In the genomic region with DNA sequence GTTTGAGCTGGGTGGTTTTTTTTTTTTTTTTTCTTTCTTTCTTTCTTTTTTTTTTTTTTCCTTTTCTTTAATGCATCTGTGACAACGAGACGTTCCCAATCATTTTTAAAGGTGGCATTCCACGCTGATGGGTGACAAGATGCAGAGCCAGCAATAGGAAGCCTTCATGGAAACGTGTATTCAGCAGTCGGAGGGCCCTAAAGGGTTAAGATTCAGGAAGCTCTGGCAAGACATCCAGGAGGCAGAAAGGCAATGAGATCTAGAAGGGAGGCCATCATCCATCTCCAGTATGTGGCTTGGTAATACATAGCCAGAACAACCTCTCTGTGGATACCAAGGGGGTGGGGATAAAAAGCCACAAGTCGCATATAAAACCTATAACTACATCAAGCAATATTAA, we compare ENCODE assay signal across 9 mouse cellular contexts.
DNase-seq lines count a peak whose midpoint lies in the region; ATAC-seq and TF ChIP-seq lines count a peak whose summit lies in the region.
"Had no signal": no experiment of that assay in that cellular context is flagged by ENCODE, and none has a peak within 500 bp of the region (broad histone marks: within the 10 kb centered on the region; RNA-seq: fewer than 3 reads in every experiment).

No protein-coding gene starts in this region.

- TF ChIP-seq CTCF in hindbrain, postnatal 0 days (IDR thresholded peaks at IDR 0.05; ENCODE audit: low read depth): no peak

- no peak overlapping the region for H3K27ac ChIP-seq in kidney, embryonic 16.5 days (ENCODE audit: low read length)
- H3K27ac ChIP-seq in hindbrain, postnatal 0 days: peak overlapping the region; percentile 98
- peak overlapping the region; percentile 98 for H3K27ac ChIP-seq in neural tube, embryonic 11.5 days (ENCODE audit: low read depth, low read length)

- DNase-seq in kidney, postnatal 25 days: no peak
- peak; percentile 72 for DNase-seq in embryo, embryonic 10 days (ENCODE audit: low spot score)
- peak; percentile 77 for DNase-seq in hindbrain, postnatal 0 days (ENCODE audit: low spot score)
- DNase-seq in neural tube, embryonic 11.5 days (ENCODE audit: low spot score): no peak
- no peak for DNase-seq in urinary bladder, postnatal 14 days (ENCODE audit: low spot score)
- DNase-seq in layer of hippocampus, adult 9-11 months: no peak

- H3K4me1 ChIP-seq in kidney, embryonic 16.5 days (ENCODE audit: insufficient read depth, low read length): peaks cover 27% of the 10 kb centered on the region
- H3K4me1 ChIP-seq in hindbrain, postnatal 0 days (ENCODE audit: insufficient read depth, low read length): peaks cover 25% of the 10 kb centered on the region
- H3K4me1 ChIP-seq in neural tube, embryonic 11.5 days (ENCODE audit: control insufficient read depth, insufficient read depth, low read length): peaks cover 19% of the 10 kb centered on the region

- peak overlapping the region; percentile 99 for H3K4me2 ChIP-seq in kidney, embryonic 16.5 days (replicated peaks; ENCODE audit: low read depth, low read length)
- H3K4me2 ChIP-seq in hindbrain, postnatal 0 days (ENCODE audit: low read depth, low read length): peak overlapping the region; percentile 95
- peak overlapping the region; percentile 81 for H3K4me2 ChIP-seq in neural tube, embryonic 11.5 days (ENCODE audit: low read depth)

- peak overlapping the region; percentile 82 for H3K9ac ChIP-seq in kidney, embryonic 16.5 days (replicated peaks; ENCODE audit: low read length)
- H3K9ac ChIP-seq in hindbrain, postnatal 0 days (replicated peaks; ENCODE audit: low read length): peak overlapping the region; percentile 99
- H3K9ac ChIP-seq in neural tube, embryonic 11.5 days (ENCODE audit: low read length): peak overlapping the region; percentile 99

- ATAC-seq in kidney, embryonic 16.5 days (ENCODE audit: low FRiP score, low TSS enrichment): no peak
- peak; percentile 22; the same call in 1 of the 2 replicates for ATAC-seq in hindbrain, postnatal 0 days
- ATAC-seq in neural tube, embryonic 11.5 days (ENCODE audit: insufficient read depth, low FRiP score, low TSS enrichment): no peak
- no peak for ATAC-seq in granulocyte monocyte progenitor cell, adult 5-6 weeks (replicated peaks; ENCODE audit: poor library complexity, severe bottlenecking)

- H3K9me3 ChIP-seq in kidney, embryonic 16.5 days (ENCODE audit: low read length): no peaks in the 10 kb centered on the region
- no peaks in the 10 kb centered on the region for H3K9me3 ChIP-seq in hindbrain, postnatal 0 days (ENCODE audit: low read length)
- H3K9me3 ChIP-seq in neural tube, embryonic 11.5 days (ENCODE audit: control insufficient read depth, low read length): no peaks in the 10 kb centered on the region

- WGBS in kidney, embryonic 16.5 days: 10% methylated on average over 6 of the region's 6 CpGs
- 5% methylated on average over 6 of the region's 6 CpGs for WGBS in hindbrain, postnatal 0 days
- WGBS in neural tube, embryonic 11.5 days: 7% methylated on average over 6 of the region's 6 CpGs

- H3K4me3 ChIP-seq in kidney, embryonic 16.5 days (ENCODE audit: low read length): peak overlapping the region; percentile 80
- peak overlapping the region; percentile 71 for H3K4me3 ChIP-seq in hindbrain, postnatal 0 days (ENCODE audit: low read length)
- peak overlapping the region; percentile 94 for H3K4me3 ChIP-seq in neural tube, embryonic 11.5 days (ENCODE audit: low read depth, low read length)

- no peaks in the 10 kb centered on the region for H3K27me3 ChIP-seq in kidney, embryonic 16.5 days (ENCODE audit: insufficient read depth, low read length)
- no peaks in the 10 kb centered on the region for H3K27me3 ChIP-seq in hindbrain, postnatal 0 days (ENCODE audit: insufficient read depth, low read length)
- no peaks in the 10 kb centered on the region for H3K27me3 ChIP-seq in neural tube, embryonic 11.5 days (ENCODE audit: control insufficient read depth, insufficient read depth, low read length)
- H3K27me3 ChIP-seq: Patski had no signal

- no peaks in the 10 kb centered on the region for H3K36me3 ChIP-seq in kidney, embryonic 16.5 days (ENCODE audit: insufficient read depth, low read length)
- H3K36me3 ChIP-seq in hindbrain, postnatal 0 days (ENCODE audit: insufficient read depth, low read length): no peaks in the 10 kb centered on the region
- H3K36me3 ChIP-seq in neural tube, embryonic 11.5 days (ENCODE audit: control insufficient read depth, insufficient read depth, low read length): no peaks in the 10 kb centered on the region

Comparison
In these comparisons a context has a peak if more than half of its experiments do, and no peak if none do; other contexts are left out.
1. DNase-seq: peak in embryo, embryonic 10 days (single experiment) and hindbrain, postnatal 0 days (single experiment); none in kidney, postnatal 25 days (0 of 2), neural tube, embryonic 11.5 days (single experiment), urinary bladder, postnatal 14 days (single experiment) and layer of hippocampus, adult 9-11 months (single experiment).
2. Peak in every context shown above with its lines, with median percentiles within 50 percentile points of each other: H3K4me2 ChIP-seq, H3K4me3 ChIP-seq and H3K9ac ChIP-seq.